Mouse (Mus musculus): ENCODE data around the gene Zic4.

Gene Zic4

DNA sequence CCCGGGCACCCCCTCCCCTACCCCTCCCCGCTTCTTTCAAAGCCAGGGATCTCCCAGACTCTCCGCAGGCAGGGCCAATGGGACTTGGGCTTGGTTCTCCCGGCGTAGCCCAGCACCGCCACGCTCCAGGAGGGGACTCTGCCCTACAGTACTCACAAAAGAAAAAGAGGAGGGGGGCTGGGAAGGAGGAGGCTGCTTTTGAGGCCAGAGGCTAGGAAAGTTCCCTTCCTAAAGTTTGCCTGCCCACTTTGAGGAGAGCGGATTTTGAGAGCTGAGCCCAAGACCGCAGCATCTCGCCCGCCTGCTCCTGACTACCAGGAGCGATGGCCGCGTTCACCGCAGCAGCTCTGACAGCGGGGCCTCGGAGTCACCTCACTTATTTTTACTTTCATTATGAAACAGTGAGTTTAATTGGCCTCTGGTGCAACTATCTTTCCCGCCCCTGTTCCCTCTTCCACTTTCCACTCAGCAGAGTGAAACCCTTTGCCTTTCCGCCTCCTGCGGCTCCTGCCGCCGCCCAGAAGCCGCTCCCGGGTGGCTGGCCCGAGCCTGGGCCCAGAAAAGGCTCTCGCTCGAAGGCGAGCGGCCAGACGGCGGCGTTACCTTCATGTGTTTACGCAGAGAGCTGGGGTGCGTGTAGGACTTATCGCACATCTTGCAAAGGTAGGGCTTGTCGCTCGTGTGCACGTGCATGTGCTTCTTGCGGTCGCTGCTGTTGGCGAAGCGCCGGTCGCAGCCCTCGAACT, at the start of gene Zic4:
Zic4 (plus strand) TSS at position 558 of the 746 bp plus-strand sequence.
- DNase-seq (ENCODE audit: low read depth, low spot score) = no peak

DNA sequence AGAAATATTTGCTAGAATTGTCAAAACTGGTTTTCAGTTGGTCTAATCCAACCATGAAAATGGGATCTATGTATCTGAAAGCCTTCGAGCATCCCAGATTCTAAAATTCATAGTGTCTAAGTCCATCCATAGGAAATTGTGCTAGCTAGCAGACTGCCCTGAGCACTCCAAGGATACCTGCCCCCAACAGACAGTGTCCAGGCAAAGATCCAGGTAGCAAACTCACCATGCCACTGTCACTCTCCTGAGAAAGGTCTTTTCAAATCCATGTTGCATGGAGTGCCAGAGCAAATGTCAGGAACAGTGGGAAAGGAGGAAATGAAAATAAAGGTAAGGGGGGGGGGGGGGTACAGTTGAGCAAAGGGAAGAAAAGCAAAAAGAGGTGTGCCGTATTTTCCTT, 14.6 kb upstream of the Zic4 start:
- DNase-seq (ENCODE audit: low read depth, low spot score) = no peak

DNA sequence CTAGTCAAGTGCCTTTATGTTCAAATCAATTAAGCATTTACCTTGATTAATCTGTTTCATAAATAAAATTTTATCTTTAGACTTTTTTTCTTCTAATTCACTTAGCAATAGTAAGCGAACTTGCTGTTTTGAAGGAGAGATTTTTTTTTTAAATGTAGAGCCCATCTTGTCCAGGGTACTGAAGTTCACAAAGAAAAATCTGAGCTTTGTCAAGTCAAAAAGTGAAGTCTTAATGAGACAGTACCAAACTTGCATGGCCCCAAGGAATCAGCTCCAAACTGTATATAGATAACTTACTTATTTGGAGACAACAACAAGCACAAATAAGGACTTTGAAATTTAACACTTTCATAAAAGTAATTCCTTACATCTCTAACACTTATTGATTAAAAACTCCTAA, 13.5 kb upstream of the Zic4 start:
- no peak for DNase-seq (ENCODE audit: low read depth, low spot score)

DNA sequence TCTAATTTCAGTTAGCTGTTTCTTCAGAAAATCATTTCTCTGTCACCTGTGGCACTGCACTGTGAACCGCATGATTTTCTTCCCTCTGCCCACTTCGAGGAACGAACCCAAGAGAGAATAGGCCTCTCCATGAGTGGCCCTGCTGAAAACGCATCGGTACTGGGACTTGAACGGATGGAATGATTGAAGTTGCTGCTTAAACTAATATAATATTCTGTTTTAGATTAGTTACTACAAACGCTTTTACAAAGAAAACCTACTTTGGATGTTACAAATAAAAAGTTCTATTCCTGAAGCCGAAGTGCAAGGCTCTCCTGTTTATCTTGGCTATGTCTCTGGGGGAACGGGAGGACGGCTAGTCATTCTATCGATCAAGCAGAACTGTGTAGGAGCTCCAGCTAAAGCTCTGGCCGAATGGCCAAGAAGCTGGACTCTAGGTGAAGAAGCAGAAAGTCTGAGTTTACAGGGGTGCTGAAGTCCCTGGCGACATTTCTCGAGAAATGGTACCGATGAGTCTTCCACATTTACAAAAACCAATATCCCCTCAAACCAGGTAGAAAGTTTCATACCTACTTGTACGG, 11.9 kb upstream of the Zic4 start:
- DNase-seq (ENCODE audit: low read depth, low spot score) = no peak

GRCm38 (mm10) chr9:91350861-91351291, 11.3 kb upstream of the Zic4 start:
- no peak for DNase-seq (ENCODE audit: low read depth, low spot score)

GRCm38 (mm10) chr9:91351361-91351760, 10.9 kb upstream of the Zic4 start:
- DNase-seq (ENCODE audit: low read depth, low spot score) = no peak

GRCm38 (mm10) chr9:91351961-91352411, 10.2 kb upstream of the Zic4 start:
- DNase-seq (ENCODE audit: low read depth, low spot score) = no peak

- no peak for DNase-seq (ENCODE audit: low read depth, low spot score)
Observed at GRCm38 (mm10) chr9:91352786-91353185, 9.4 kb upstream of the Zic4 start.

- DNase-seq (ENCODE audit: low read depth, low spot score) = no peak
Observed at GRCm38 (mm10) chr9:91353551-91354433, 8.4 kb upstream of the Zic4 start.

DNA sequence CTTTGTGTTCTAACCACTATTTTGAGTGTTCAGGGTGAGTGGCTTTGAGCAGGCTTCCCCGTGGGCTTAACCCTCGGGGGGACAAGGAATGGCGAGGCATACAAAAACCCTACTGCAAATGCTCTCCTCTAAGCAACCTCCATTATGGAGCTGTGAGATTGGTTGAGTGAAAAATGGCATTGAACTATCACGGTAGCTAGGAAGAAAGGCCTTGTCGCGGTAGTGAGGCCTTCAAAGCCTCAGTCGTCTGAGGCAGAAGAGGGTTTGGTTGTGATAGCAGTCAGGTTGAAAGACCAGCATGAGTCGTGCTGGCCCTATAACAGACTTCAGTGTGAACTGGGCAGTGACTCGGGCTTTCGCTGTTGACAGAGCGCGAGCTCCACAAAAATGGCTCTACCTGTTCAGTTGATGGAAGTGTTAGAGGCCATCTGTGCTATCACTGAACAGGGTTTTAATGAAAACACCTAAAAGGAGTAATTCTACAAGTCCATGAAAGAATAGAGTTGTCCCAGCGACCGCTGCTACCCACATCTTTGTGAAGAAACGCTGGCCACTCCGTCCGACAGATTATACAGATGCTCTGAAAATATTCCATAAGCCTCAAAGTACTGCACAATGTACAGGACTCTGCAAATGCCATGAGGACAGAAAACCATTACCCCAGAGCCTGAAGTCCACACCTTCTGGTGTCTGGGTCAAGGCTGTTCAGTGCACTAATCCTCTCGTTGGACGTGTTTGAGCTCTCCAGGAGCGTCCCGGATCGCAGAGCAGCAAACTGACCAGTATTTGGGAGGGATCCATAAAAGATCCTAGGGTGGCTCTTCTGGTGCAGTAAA, 7.6 kb upstream of the Zic4 start:
- DNase-seq (ENCODE audit: low read depth, low spot score) = no peak

GRCm38 (mm10) chr9:91355270-91355589, 7.0 kb upstream of the Zic4 start:
- DNase-seq (ENCODE audit: low read depth, low spot score) = no peak

GRCm38 (mm10) chr9:91355629-91356352, 6.4 kb upstream of the Zic4 start:
- DNase-seq (ENCODE audit: low read depth, low spot score) = no peak

DNA sequence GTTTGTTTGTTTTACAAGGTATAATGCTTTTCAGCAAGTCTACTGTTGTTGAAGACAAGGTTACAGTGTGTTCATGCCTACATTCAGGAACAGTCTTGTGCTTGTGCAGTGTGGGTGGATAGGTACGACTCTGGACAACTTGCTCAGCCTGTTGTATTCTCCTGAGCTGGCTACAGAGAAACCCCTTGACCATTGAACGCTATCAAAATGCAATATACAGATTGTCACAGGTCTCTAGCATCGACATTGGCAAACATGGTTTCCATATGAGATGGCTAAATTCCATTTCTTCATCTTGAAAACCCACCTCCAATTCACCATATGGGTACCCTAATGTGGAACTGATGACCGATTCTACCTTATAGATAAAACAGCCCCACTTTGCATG, 5.9 kb upstream of the Zic4 start:
- no peak for DNase-seq (ENCODE audit: low read depth, low spot score)

- DNase-seq (ENCODE audit: low read depth, low spot score) = no peak
Observed at GRCm38 (mm10) chr9:91357321-91357720, 4.9 kb upstream of the Zic4 start.

GRCm38 (mm10) chr9:91358851-91359687, 3.1 kb upstream of the Zic4 start:
- DNase-seq (ENCODE audit: low read depth, low spot score) = no peak

- no peak for DNase-seq (ENCODE audit: low read depth, low spot score)
Observed at GRCm38 (mm10) chr9:91360151-91361032, 1.8 kb upstream of the Zic4 start.

DNA sequence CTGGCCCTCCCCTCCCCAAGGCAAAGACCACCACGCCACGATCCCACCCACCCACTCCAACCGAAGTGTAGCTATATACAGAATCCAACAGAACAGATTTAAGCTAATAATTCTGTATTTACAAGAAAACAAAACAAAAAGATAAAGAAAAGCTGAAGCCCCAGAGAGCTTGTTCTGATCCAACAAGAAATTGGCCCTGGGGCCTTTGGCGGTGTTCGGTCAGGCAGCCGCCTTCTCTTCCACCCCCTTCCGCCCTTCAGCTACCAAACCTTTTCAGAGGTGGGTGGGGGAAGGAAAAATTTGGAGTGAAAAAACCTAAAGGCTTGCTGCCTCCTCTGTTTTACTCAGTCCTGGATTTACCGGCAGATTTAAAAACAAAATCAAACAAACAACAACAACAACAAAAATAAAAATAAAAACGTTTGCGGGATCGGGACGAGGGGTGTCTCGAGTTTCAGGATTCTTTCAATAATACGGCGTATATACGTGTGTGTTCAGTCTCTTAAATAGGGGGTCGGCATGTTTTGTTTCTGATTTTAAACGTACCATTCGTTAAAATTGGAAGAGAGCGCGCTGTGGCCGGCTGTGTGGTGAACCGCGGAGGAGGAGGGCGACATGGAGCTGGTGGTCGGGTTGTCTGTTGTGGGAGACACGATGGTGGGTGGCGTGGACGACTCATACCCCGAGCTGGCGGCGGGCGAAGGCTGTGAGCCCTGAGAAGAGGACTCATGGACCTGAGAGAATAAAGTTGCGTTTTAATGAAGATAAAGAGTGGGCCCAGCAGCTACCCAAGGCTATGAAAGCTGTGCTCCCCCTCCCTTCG, 969 bp upstream of the Zic4 start:
- DNase-seq (ENCODE audit: low read depth, low spot score) = no peak
